Mouse (Mus musculus) monocyte, adult 2 months (primary cell): Measurements from ENCODE around the gene Myom1.

Source experiments
- DNase-seq, 2 experiments: peaks; one replicate each; pipeline ENCODE4 v3.0.0; 2022; ENCODE audit warnings: low spot score in 2 of 2, low read depth in 1 of 2

The Myom1 gene

GRCm38 (mm10) chr17:71014911-71015310 lies 12.5 kb downstream of the Myom1 start:
- no peak for DNase-seq

- DNase-seq, result no peak
Measured at GRCm38 (mm10) chr17:71017457-71017998, 15.1 kb downstream of the Myom1 start.

DNA sequence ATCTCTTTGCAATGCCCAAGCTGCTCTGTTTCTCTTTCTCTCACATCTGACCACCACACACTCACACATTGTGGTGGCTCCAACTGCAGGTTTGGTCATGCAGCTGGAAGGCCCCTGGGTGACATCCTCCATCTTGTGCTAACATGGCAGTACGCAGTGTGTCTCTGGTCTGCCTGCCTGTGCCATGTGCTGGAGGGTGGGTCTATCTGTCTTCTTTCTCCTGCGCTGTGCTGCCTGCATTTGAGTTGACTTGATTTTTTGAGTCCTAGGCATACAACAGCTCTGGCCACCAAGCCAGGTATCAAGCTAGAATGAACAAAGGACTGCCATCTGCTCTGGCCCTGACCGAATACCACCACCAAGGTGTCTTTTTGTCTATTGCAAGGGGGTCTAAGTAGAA lies 15.7 kb downstream of the Myom1 start:
- DNase-seq, result no peak

GRCm38 (mm10) chr17:71018616-71019308 lies 16.3 kb downstream of the Myom1 start:
- no peak for DNase-seq

GRCm38 (mm10) chr17:71019309-71019655 lies 16.8 kb downstream of the Myom1 start:
- no peak for DNase-seq

- DNase-seq, result no peak
Measured at GRCm38 (mm10) chr17:71019860-71020259, 17.4 kb downstream of the Myom1 start.

DNA sequence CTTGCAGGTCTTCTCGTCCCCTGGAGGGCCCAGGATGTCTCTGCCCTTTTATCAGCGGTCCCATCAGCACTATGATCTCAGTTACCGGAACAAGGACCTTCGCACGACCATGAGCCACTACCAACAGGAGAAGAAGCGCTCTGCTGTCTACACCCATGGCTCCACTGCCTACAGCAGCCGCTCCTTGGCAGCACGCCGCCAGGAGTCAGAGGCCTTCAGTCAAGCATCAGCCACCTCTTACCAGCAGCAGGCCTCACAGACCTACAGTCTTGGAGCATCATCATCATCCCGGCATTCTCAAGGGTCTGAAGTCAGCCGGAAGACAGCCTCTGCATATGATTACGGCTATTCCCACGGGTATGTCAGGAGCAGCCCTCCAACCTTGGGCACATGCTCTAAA lies 20.4 kb downstream of the Myom1 start:
- no peak for DNase-seq

GRCm38 (mm10) chr17:71024071-71024470 lies 21.6 kb downstream of the Myom1 start:
- DNase-seq, result no peak

GRCm38 (mm10) chr17:71025922-71026321 lies 23.5 kb downstream of the Myom1 start:
- DNase-seq, result no peak

DNA sequence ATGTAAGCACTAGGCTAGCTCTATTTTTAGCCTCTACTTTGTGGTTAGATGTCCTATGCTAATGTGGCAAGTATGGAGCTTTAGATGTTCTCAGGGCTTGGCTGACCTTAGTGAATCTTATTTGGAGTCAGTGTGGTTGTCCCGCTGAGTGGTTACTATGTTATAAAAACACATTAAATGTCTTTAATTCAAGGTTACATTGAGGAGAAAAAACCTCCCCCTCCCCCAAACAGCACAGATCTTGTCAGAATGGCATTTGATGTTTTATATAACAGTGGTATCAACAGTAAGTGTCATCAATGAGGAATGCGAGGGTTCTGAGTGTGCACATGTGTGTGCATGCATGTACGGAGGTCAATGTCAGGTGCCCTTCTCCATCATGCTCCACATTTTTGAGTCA lies 24.8 kb downstream of the Myom1 start:
- no peak for DNase-seq

DNA sequence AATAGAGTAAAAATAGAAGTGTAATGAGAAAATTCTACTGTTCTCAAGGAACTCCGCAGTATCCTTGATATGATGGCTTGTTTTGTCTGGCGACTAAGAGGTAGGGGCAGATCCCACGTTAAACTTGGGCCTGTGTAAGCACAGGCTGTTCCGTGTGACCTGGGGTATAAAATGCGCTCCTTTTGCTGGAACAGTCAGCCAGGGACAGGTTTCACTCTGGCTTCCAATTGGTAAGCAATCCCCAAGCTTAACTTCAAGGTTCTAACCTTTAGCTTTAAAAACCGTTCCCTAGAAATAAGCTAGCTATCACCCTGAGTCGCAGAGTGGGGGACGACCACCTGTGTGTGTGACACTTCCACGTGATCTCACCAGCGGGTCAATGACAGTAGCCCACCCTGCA lies 30.3 kb downstream of the Myom1 start:
- no peak for DNase-seq

DNA sequence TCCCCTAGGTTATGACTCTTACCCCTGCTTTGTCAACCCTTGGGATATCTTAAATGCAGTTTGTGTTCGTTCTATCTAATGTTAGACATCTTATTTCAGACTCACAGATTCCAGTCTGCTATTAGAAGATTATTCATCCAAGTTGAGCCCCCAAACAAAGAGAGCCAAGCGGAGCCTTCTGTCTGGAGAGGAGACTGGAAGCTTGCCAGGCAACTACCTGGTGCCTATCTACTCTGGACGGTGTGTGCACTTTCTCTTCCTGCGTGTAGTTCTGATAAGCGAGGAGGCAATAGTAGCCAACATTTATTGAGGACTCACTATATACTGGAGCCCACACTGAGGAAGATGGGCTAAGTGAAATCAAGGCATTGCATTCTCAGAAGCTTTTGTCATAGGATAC lies 32.0 kb downstream of the Myom1 start:
- no peak for DNase-seq

GRCm38 (mm10) chr17:71037188-71037587 lies 34.8 kb downstream of the Myom1 start:
- no peak for DNase-seq

- no peak for DNase-seq
Measured at GRCm38 (mm10) chr17:71038812-71039211, 36.4 kb downstream of the Myom1 start.

DNA sequence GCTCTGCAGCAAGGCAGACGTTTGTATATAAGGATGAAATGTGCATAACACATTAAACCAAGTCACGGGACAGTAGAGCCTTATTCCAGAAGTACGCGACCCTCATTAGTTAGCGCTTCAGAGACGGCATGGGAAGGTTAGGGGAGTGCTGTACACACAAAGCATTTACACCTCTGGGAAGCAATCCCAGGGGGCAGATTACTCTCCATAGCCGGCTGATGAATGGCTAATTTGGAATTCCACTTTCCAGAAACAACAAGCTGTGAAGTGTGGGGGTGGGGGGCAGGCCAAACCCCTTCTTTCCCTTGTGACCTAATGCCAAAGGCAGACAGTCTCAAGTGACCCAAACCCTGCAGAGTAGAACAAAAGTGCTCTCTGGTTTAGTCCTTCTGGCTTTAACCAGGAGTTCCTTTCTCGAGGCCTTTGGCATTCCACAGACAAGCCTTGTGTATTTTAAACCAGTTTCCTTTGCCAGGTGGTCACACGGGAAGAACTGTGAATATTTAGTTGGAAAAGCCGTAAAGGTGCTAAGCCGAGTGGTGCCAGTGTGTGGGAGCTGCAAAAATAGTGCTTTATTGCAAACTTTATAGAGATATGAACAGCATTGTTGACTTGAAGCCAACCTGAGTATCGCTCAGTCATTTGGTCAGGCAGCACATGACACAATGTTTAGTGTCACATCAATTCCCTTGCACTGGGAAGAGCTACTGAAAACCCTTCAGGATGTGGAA lies 37.6 kb downstream of the Myom1 start:
- no peak for DNase-seq

- no peak for DNase-seq
Measured at GRCm38 (mm10) chr17:71040582-71040880, 38.1 kb downstream of the Myom1 start.

GRCm38 (mm10) chr17:71042645-71043044 lies 40.2 kb downstream of the Myom1 start:
- no peak for DNase-seq

DNA sequence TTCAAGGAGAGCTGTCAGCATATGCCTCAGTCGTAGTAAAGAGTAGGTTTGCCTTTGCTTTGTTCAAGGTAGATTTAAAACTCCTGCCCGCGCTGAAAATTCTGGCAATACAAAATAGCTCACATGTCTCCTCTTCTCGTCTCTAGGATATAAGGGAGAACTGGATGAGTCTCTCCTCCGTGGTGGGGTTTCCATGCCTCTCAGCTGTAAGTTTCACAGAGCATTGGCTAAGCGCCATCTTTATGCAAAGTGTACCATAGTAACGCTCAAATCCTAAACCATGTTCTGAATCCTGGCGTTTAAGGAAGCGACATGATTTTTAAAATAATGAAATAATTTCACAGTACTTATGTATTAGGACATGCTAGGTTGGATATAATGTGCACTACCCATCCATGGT lies 43.2 kb downstream of the Myom1 start:
- DNase-seq, result no peak

DNA sequence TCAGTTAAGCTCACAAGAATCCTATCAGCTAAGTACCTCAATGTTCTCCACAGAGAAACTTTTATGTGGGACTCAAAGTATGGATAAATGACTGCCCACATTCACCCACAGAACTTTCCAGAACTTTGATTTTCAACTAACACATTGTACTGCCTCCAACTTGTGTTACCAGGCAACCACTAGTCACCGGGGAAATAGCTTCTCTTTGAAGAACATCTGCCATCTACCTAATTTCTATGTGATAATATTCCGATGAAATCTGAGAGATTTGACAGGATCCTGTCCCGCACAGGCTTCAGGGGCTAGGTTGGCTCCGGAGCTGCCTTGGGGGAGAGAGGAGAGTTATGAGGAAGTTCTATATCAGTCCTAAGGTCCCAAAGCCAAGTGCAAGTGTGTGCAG lies 44.4 kb downstream of the Myom1 start:
- no peak for DNase-seq

DNA sequence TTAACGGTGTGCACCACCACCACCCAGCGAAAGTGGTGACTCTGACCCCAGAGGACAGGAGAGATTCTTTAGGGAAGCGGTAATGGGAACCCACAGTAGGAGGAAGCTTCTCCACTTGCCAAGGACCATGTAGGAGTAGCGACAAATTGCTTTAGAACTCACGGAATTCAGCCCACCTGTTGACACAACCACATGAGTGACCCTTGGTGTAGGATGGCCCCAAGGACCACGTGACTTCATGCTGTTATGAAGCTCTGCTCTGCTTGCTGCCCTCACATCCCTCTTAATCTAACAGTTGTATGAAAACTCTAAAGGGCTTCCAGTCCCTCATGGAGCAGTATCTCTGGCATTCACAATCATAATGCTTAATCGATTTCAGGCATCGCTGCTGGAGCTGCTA lies 46.9 kb downstream of the Myom1 start:
- DNase-seq, result no peak

DNA sequence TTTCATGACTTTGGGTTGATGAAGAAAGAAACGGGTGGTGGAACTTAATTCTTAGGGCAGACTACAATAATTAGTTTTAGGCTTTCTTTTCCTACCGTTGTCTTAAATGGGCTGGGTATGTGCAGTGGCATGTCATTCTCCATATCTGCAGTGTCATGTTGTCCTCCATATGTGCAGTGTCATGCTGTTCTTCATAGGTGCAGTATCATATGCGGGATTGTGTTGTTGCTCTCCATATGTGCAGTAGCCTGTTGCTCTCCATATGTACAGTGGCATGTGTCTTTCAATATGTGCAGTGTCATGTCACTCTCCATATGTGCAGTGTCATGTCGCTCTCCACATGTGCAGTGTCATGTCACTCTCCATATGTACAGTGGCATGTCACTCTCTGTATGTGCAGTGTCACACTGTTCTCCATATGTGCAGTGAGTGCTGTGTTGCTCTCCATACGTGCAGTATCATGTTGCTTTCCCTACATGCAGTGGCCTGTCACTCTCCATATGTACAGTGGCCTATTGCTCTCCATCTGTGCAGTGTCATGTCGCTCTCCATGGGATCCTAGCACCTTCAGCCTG lies 50.8 kb downstream of the Myom1 start:
- DNase-seq, result no peak

DNA sequence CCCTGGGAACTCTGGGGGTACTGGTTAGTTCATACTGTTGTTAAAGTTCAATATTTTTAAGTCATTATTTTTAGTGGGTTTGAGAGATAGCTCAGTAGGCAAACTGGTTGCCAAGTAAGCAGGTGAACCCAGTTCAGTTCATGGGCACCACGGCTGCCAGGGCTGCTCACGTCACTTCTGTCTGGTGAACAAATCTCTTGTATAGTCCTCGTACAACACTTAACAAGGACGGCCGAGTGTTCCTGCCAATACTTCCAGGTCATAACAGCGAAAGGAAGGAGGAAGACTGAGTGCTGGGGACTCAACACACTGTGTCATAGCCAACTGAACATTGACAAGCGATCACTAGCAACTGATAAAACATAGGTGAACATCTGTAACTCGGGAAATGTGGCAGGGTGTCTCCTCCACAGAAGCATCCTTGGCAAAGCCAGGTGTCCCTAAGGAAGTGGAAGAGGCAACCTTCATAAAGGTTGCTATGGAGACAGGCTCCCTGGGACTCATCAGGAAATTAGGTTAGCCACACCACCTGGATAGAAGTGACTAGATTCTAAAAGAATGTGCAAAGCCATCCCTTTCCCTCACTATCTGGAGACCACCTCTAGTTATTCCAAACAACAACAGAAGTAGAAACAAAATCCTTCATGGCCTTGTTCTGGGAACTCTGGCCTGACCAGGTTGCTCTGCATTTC lies 52.9 kb downstream of the Myom1 start:
- no peak for DNase-seq
